Comparison of ENCODE assay signal across 10 mouse cellular contexts in genomic region chr4:98739753-98740152, GRCm38 (mm10). TPM values are rescaled to one million over a fixed set of nuclear protein-coding genes. Genes with fewer than 3 reads are reported as not detected.
A peak's percentile ranks its signal among the peaks of the same experiment; 100 is the strongest.
DNase-seq lines count a peak whose midpoint lies in the region; ATAC-seq and TF ChIP-seq lines count a peak whose summit lies in the region.
"Had no signal": no experiment of that assay in that cellular context is flagged by ENCODE, and none has a peak within 500 bp of the region (broad histone marks: within the 10 kb centered on the region; RNA-seq: fewer than 3 reads in every experiment).

No protein-coding gene starts in this region.

- H3K27me3 ChIP-seq in kidney, adult 2 months (replicated peaks; ENCODE audit: control insufficient read depth, insufficient read depth, low read length), result no peaks in the 10 kb centered on the region
- no peaks in the 10 kb centered on the region for H3K27me3 ChIP-seq in hindbrain, postnatal 0 days (ENCODE audit: insufficient read depth, low read length)

- no peak overlapping the region for H3K27ac ChIP-seq in kidney, adult 2 months (ENCODE audit: insufficient read depth, low read depth, low read length)
- H3K27ac ChIP-seq in hindbrain, postnatal 0 days, result no peak overlapping the region
- H3K27ac ChIP-seq: macrophage had no signal

- no peak for TF ChIP-seq POLR2A in kidney, adult 2 months (IDR thresholded peaks at IDR 0.05; ENCODE audit: low read depth, low read length)

- no peak overlapping the region for H3K4me3 ChIP-seq in kidney, adult 2 months (ENCODE audit: insufficient read depth, low read depth, low read length)
- no peak overlapping the region for H3K4me3 ChIP-seq in hindbrain, postnatal 0 days (ENCODE audit: low read length)

- H3K4me1 ChIP-seq in kidney, adult 2 months (ENCODE audit: control insufficient read depth, insufficient read depth, low read length), result no peaks in the 10 kb centered on the region
- peaks cover 3% of the 10 kb centered on the region; the same call in 1 of the 2 replicates for H3K4me1 ChIP-seq in hindbrain, postnatal 0 days (ENCODE audit: insufficient read depth, low read length)

- TF ChIP-seq CTCF in kidney, adult 2 months (conservative IDR thresholded peaks at IDR 0.05; ENCODE audit: insufficient read depth, insufficient read length, low read depth, low read length), result no peak
- peak; percentile 70 for TF ChIP-seq CTCF in hindbrain, postnatal 0 days (IDR thresholded peaks at IDR 0.05; ENCODE audit: low read depth)

- peak; percentile 40 for DNase-seq in kidney, adult 2 months
- no peak for DNase-seq in kidney, adult 18-20 months
- peak; percentile 12 for DNase-seq in urinary bladder, postnatal 14 days (ENCODE audit: low spot score)
- DNase-seq in urinary bladder, adult 2 months (ENCODE audit: low spot score), result no peak
- peak; percentile 70 for DNase-seq in hindbrain, postnatal 0 days (ENCODE audit: low spot score)
- peak; percentile 10 for DNase-seq in yolk sac, embryonic 10.5 days (ENCODE audit: low spot score)
- no peak for DNase-seq in spleen, postnatal 14 days (ENCODE audit: low spot score in 2 of 2)
- DNase-seq in thymus, postnatal 4 days, result no peak
- DNase-seq: cerebellum, adult 9-11 months had no signal

- ATAC-seq in hindbrain, postnatal 0 days, result peak; percentile 55; the same call in 1 of the 2 replicates

- H3K9ac ChIP-seq in hindbrain, postnatal 0 days (replicated peaks; ENCODE audit: low read length), result no peak overlapping the region

- no peak overlapping the region for H3K4me2 ChIP-seq in hindbrain, postnatal 0 days (ENCODE audit: low read depth, low read length)

- no peaks in the 10 kb centered on the region for H3K36me3 ChIP-seq in kidney, adult 2 months (ENCODE audit: control insufficient read depth, insufficient read depth, low read length)
- no peaks in the 10 kb centered on the region for H3K36me3 ChIP-seq in hindbrain, postnatal 0 days (ENCODE audit: insufficient read depth, low read length)

- H3K9me3 ChIP-seq in hindbrain, postnatal 0 days (ENCODE audit: low read length), result no peaks in the 10 kb centered on the region

- 32% methylated on average over 2 of the region's 2 CpGs for WGBS in kidney, adult 2 months
- WGBS in hindbrain, postnatal 0 days, result 20% methylated on average over 2 of the region's 2 CpGs

RNA-seq across cellular contexts. Expression of gene L1td1, which starts 13.2 kb away (rescaled TPM):
- polyA plus RNA-seq in kidney, adult 2 months (2012; rRNA removed), result not detected in 2 replicates
- polyA plus RNA-seq in urinary bladder, adult 2 months (2012; rRNA removed), result 0.03 TPM in 1 of 2 replicates, not detected in the other
- total RNA-seq in hindbrain, postnatal 0 days (2014; rRNA removed), result 1.0 TPM in 1 of 2 replicates, not detected in the other
- 0.15 and 0.19 TPM in 2 replicates for polyA plus RNA-seq in hindbrain, postnatal 0 days (2015; fragmentation: Nextera tagmentation; extraction: Ambion mirVana)
- polyA plus RNA-seq: macrophage had no signal

Comparison
In these comparisons a context has a peak if more than half of its experiments do, and no peak if none do; other contexts are left out.
1. DNase-seq: peak in kidney, adult 2 months (single experiment), urinary bladder, postnatal 14 days (single experiment), hindbrain, postnatal 0 days (single experiment) and yolk sac, embryonic 10.5 days (single experiment); none in kidney, adult 18-20 months (single experiment), urinary bladder, adult 2 months (single experiment), spleen, postnatal 14 days (0 of 2) and thymus, postnatal 4 days (single experiment).